Mouse (Mus musculus): ENCODE data around the gene C1qtnf6.
A peak's percentile ranks its signal among the peaks of the same experiment; 100 is the strongest.

The C1qtnf6 gene

DNA sequence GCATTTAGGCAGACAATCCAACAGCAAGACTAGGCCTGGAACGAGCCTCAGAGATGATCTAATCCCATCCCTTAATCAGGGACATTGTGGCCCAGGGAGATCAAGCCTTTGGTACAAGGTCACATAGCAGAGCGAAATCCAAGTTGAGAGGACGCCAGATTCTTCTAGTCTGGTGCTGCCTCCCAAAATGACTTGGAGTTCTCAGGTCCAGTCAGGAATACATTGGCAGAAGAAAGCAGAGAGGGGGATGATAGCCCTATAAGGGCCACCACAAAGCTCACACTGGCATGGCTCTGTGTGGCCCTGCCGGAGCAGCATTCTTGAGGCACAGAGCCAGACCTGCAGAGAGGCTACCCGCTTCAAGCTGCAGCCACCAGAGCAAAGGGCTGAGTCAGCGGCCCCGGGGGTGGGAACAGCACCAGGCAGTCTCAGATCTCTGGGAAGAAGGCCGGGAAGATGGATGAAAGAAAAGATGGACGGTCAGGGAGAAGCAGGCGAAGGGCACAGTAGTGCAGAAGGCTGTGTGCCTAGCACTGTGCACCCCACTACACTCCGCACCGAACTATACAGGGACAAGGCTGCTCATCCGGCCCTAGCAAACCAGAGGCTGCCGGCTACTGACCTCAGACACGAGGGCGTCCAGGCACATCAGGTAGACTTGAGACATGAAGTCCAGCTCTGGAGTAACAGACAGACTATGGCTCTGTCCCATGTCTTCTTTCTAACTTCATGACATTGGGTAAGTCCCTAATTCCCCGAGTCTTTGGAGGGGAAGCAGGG, at the start of gene C1qtnf6:
TSS of gene C1qtnf6 (minus strand) at position 746 of the 780 bp plus-strand sequence.
- DNase-seq = no peak

- DNase-seq = no peak
Observed at GRCm38 (mm10) chr15:78576284-78576810, 45.1 kb upstream of the C1qtnf6 start.

DNA sequence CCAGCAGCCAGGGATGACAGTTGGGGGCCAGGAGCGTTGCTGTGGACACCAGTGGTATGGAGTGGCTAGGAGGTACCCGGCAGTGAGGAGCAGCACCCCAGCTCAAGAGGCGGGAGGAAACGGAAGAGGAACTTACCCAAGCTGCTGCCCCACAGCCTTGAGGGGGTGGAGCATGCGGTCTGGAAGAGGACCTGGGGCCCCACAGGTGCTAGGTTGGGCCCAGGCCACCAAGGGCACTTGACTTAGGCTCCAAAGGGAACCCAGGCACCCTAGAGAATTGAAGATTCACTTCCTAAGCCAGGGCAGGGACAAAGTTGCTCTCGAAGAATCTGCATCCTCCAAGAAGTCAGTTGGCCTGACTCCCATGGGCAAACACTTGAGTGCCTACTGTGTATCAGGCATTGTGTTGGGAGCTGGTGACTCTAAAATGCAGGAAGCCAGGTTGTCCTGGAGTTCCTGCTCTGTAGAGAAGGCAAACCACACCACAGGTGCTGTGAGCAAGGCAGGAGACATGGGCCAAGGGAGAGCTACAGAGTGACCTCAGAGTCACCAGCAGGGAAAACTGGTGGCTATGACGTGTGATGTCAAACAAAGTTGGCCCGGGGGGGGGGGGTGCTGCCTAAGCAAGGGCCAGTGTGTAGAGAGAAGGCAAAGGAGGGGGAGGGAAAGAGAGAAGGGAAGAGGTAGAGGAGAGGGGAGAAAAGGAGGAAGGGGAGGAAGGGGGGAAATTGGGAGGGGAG, 41.6 kb upstream of the C1qtnf6 start, which contains the start of gene Rac2:
TSS of gene Rac2 (minus strand) at position 126 of the 740 bp plus-strand sequence.
- DNase-seq = peak; percentile 83 to 86

- DNase-seq = peak in 1 of 2 experiments; percentile 40
Observed at GRCm38 (mm10) chr15:78572270-78572600, 41.0 kb upstream of the C1qtnf6 start.

DNA sequence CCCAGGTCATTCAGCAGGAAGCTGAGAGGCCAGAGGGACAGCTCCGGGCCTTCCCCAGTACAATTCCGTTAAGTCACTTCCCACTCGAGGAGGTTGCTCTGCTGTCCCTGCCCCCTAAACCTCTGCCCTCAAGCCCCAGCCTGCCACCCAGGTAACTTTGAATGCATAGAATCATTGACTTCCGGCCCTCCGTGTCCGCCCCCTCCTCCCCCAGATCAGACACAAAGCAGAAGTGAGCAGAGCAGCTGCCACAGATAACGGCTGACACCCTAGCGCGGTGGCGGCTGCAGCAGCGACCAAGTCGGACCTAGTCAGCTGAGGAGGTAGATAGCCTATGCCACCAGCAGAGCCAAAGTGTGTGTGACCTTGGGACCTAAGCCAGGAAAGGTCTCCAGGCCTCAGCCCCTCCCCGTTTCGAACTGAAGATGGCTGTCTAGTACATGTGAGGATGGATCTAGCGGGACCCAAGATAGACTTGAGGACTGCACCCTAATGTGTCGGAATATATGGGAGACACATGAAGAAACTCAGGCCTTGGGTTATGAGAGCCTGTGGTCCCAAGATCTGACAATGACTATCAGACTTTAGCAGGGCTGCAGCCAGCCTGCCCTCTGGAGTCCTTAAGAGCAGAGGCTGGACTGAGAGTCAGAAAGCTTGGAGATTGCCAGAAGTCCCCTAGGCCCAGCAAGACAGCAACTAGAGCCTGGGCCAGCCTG, 40.5 kb upstream of the C1qtnf6 start:
- peak; percentile 86 to 89 for DNase-seq

DNA sequence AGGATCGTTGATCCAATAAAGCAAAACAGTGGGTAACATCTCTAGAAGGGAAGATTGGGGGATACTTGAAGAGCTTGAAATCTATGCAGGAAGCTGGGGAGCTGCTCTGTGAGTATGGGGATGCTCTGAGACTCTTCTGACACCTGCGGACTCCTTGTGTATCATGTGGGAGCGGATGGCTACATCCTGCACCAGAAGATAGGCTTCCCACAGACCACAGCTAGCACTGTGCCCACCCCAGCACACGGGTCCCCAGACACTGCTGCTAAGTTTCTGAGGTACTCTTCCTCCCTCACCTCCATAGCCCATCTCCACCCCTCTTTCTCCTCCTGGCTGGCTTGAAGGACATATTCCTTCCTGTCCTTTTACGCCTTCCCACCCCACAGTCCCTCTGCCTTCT, 39.0 kb upstream of the C1qtnf6 start:
- DNase-seq = no peak

DNA sequence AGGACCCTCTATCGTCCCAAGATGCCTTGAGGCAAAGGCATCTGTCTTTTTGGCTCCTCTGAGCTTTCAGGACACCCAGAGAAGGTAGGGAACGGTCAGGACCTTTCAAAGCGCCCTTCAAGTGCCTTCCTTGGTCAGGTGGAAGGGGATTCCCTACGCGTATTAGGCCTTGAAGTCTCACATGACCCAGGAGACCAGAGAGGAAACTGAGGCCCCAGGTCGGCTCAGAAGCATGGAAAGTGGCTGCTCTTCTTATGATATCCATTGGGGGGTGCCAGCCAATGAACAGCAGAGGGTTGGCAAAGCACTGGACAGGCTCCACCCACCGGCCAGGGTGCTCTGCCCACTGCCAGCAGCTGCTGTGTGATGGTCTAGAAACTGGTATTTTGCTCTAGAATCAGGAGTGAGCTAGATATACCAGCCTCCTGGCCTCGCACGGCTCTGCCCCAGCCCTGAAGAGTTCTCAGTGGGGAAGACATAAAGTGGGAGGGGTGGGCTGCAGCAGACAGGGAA, 36.4 kb upstream of the C1qtnf6 start:
- DNase-seq = no peak

- no peak for DNase-seq
Observed at GRCm38 (mm10) chr15:78564764-78565435, 33.7 kb upstream of the C1qtnf6 start.

GRCm38 (mm10) chr15:78563937-78564336, 32.7 kb upstream of the C1qtnf6 start:
- DNase-seq = peak; percentile 77 to 81

DNA sequence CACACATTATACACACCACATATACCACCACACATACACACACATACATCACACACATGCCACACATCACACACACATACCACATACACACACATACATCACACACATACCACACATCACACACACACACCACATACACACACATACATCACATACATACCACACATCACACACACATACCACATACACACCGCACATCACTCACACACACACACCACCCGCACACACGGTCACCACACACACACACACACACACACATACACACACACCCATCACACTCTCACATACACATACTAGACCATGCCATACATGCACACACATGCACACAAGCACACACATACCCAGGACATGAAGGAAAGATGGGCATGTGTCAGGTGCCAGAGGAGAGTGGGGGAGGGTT, 32.1 kb upstream of the C1qtnf6 start:
- DNase-seq = no peak

DNA sequence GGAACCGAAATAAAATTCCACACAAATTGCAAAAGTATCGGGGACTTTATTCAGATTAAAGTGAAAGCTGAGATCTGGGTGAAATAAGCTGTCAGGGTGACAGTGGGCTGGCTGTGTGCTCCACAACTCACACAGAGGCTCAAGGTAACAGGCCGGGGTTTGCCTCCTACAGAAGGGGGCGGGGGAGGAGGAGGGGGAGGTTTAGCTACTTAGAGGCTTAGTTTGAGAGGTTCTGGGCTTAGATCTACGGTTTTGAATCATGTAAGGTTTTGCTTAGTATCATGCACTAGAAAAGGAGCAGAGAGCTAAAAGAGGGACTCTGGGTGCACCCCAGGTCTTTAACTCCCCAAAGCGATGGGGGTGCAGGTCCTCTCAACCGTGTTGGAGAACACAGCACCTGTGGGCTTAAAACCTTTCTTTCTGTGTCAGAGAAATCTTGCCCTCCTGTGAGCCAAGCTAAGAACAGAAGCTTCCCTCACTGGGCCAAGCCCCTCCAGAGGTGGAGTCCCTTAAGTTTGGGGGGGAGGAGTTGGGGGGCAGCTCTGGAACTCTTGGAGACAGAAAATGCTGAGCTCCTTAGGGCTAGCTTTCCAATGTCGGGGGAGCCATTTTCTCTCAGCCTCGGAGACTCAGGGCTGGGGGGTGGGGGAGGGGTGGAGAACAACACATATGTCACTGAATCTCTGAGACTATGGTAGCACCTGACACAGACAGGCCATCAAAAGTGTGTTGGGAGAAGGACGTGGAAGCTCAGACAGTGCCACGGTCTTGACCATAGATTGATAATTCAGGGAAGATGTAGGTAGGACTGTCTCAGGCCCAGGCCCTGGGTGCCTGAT, 28.1 kb upstream of the C1qtnf6 start:
- DNase-seq = no peak

- DNase-seq = no peak
Observed at GRCm38 (mm10) chr15:78557693-78558535, 26.7 kb upstream of the C1qtnf6 start.

- no peak for DNase-seq
Observed at GRCm38 (mm10) chr15:78554545-78555313, 23.5 kb upstream of the C1qtnf6 start.

DNA sequence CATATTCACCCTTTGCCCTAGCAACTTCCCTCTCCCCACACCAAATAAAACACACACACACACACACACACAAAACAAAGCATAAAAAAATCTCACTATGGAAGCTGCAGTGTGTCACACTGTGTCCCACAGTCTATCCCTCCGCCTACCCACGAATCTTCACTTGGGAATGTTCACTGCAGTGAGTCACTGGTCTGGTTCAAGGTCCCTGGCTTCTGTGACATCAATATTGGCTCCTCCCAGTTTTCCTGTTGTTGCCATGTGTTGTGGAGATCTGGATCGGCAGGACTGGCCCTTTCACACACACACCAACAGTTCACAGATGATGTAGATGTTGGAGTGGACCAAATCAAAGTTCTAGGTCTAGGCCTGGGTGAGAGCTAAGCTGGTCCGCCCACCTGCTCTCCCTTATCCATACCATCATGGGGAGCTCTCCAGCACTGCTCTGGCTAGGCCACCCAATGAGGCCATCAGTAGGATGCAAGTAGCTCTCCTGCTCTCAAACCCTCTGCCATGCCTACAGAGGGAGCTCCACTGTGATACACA, 18.0 kb upstream of the C1qtnf6 start:
- DNase-seq = no peak

- DNase-seq = no peak
Observed at GRCm38 (mm10) chr15:78548711-78549110, 17.5 kb upstream of the C1qtnf6 start.

- DNase-seq = no peak
Observed at GRCm38 (mm10) chr15:78548336-78548665, 17.1 kb upstream of the C1qtnf6 start.

DNA sequence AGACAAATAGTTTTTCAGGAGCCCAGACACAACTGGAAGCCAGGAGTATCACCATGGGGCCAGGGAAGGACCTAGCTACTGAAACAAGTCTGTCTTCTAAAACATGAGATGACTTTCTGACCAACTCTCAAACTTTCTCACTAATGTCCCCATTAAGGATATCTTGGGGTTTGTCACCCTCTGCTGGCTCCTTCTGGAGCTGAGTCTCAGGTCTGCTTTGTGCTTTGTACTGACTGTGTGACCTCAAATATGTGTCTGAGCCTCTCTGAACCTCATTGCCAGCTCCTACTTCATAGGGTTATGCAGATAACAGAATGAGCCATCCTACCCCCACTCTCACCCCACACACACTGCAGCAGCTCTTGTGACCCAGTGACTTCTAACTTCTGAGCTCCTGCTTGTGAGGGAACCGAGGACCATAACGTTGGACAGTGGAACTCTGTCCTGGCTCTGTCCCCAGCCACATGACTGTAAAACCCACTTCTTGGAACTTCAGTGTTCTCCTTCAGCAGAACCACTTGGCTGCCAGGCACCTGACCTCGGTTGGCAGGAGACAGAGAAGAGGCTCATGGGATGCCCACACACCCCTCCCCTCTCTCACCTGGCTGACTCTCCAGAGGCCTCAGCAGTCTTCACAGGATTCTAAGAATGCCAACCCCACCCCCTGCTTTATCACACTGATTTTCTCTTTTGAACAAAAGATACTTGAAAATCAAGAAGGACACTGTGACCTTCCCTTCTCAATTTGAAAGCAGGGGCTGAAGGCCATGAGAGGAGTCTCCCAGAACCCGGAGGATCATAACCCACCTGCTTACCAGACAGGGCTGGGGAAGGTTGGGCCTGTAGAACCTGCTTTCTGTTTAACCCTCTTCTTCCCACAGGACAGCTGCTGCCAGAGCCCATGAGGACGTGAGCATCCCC, 16.5 kb upstream of the C1qtnf6 start:
- DNase-seq = peak; percentile 62 to 63

- no peak for DNase-seq
Observed at GRCm38 (mm10) chr15:78546060-78546459, 14.8 kb upstream of the C1qtnf6 start.
